28 mouse cellular contexts compared by ENCODE assay signal in the genomic region with DNA sequence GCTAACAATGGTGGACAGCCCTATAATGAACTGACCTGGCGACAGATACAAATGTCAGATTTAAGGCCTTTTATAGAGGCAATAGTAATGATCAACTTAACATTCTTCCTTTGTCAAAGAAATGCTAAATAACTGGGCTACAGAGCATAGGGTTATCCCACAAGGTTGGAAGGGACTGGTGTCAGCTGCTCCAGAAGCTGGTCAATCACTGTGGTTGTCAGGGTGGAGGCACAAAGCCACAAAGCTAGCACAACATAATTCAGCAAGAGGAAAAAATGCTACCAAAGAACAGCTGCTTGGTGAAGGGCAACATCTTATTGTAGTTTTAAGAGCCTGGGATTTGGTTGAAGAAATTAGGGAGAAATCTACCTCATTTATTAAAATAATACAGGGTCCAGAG. TPM values are rescaled to one million over a fixed set of nuclear protein-coding genes. Genes with fewer than 3 reads are reported as not detected.
"Had no signal": no experiment of that assay in that cellular context is flagged by ENCODE, and none has a peak within 500 bp of the region (broad histone marks: within the 10 kb centered on the region; RNA-seq: fewer than 3 reads in every experiment).

No protein-coding gene starts in this region.

- H3K36me3 ChIP-seq: limb, embryonic 15.5 days; liver, embryonic 12.5 days; liver, embryonic 13.5 days; liver, embryonic 15.5 days; lung, embryonic 15.5 days; midbrain, embryonic 15.5 days had no signal

- H3K27me3 ChIP-seq: limb, embryonic 12.5 days; limb, embryonic 13.5 days; limb, embryonic 15.5 days; liver, embryonic 12.5 days; liver, embryonic 13.5 days; liver, embryonic 15.5 days; lung, embryonic 15.5 days; megakaryocyte, embryonic 14.5 days; midbrain, embryonic 12.5 days; midbrain, embryonic 13.5 days; midbrain, embryonic 15.5 days; neural tube, embryonic 12.5 days had no signal

- DNase-seq: left cerebral cortex, postnatal 4 days; liver; liver, embryonic 13.5 days; liver, postnatal 0 days; lung, adult 18-20 months; lung, adult 2 months; lung, embryonic 14.5 days; lung, postnatal 10 days; lung, postnatal 14 days; lung, postnatal 36 days; lung, postnatal 4 days; midbrain, embryonic 14.5 days had no signal

- H3K4me2 ChIP-seq: limb, embryonic 12.5 days; limb, embryonic 13.5 days; limb, embryonic 15.5 days; liver, embryonic 11.5 days; liver, embryonic 12.5 days; liver, embryonic 13.5 days; liver, embryonic 15.5 days; lung, embryonic 14.5 days; lung, embryonic 15.5 days; midbrain, embryonic 11.5 days; midbrain, embryonic 12.5 days; midbrain, embryonic 13.5 days; midbrain, embryonic 15.5 days; neural tube, embryonic 12.5 days had no signal

- H3K4me3 ChIP-seq: limb, embryonic 10.5 days; limb, embryonic 12.5 days; limb, embryonic 13.5 days; limb, embryonic 15.5 days; liver, embryonic 12.5 days; liver, embryonic 13.5 days; liver, embryonic 15.5 days; lung, embryonic 15.5 days; megakaryocyte, embryonic 14.5 days; midbrain, embryonic 10.5 days; midbrain, embryonic 12.5 days; midbrain, embryonic 13.5 days; midbrain, embryonic 15.5 days; neural tube, embryonic 12.5 days had no signal

RNA-seq across cellular contexts. Expression of gene Zfp30, which starts 28.4 kb away (rescaled TPM):
- total RNA-seq: monocyte, adult 5-6 weeks had no signal
